Mouse (Mus musculus) megakaryocyte progenitor cell, adult 5-6 weeks (primary cell): ENCODE measurements around the gene Cish. TPM values are rescaled to one million over a fixed set of nuclear protein-coding genes. Genes with fewer than 3 reads are reported as not detected.

ENCODE experiments used
- ATAC-seq: replicated peaks from 2 replicates; pipeline ENCODE4 v1.8.0; 2016; ENCODE audit warnings: mild to moderate bottlenecking, moderate TSS enrichment, inconsistent platforms; ENCODE audit not compliant: poor library complexity
- total RNA-seq, 2 experiments: library from RNA; stranded (forward) in 1 of 2; stranded (reverse) in 1 of 2; fragments of 157-497, 149-512 nt in 1 of 2; fragments of 200-1000 nt in 1 of 2; gene quantifications; 2 replicates each; pipeline versions ENCODE4 v1.2.3 to v1.2.4; 2015 to 2017

The Cish gene
- 0.51 and 0.86 TPM in 2 replicates for total RNA-seq (2015)
- 0.21 and 0.34 TPM in 2 replicates for total RNA-seq (2017)

DNA sequence AAGGTAGTCTGAATTCAATTTTAAA lies at the start of gene Cish:
Gene Cish, plus strand, starts transcription at position 11 of the 25 bp plus-strand sequence.
- no peak for ATAC-seq

GRCm38 (mm10) chr9:107246170-107246569 lies 49.7 kb upstream of the Cish start:
- peak; percentile 80 for ATAC-seq

GRCm38 (mm10) chr9:107249154-107249553 lies 46.7 kb upstream of the Cish start:
- ATAC-seq, result no peak

DNA sequence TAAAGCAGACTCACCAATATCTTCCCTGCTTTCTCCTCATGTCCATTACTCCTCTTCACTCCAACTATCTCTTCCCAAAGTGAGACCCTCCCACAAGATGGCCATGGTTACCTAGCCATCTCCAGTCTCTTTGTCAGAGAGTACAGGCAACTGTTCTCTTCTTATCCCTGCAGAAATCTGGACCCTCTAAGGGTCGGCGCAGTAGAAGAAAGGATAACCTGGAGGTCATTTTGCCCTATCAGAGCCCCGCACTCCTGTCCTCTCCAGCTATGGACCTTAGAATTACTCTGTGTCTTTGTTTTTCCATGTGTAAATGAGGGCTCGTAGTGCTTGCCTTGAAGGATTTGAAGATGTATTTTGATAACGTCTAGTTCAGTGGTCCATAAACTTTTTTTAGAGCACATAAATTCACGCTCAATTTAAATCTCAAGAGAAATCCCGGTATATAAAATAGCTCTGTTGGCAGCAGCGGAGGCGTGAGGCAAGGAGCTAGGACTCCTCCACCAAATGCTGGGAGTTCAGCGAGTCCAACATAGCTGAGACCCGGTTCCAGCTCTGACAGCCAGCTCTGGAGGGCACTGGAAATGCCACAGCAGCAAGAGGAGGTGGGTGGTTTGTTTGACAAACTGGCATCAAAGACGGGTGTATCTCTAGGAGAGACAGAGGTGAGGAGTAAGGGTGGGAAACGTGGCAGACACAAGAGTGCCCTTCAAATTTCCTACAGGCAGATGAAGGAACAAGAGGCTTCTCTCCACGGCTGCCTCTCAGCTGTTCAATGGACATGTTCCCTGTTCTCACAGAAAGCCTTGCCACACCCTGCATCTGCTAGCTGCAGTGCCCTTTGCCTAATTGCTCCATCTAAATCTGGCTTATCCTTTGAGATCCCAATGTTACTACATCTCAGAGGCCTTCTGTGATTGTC lies 45.1 kb upstream of the Cish start:
- no peak for ATAC-seq

DNA sequence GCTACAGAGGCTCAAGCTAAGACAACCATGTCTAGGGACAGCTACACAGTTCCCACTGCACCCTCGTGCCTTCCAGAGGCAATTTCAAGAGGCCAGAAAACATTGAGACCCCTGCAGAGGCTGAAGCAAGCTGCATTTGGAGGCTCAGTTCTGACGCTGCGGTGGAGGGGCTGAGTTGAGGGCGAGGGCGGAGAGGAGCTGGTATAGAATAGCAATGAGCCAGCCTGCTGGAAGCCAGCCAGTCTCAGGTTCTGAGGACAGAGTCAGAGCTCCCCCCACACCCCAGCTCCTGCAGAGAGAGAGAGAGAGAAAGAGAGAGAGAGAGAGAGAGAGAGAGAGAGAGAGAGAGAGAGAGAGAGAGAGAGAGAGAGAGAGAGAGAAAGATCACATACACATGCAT lies 43.7 kb upstream of the Cish start:
- ATAC-seq, result no peak

GRCm38 (mm10) chr9:107254476-107254875 lies 41.4 kb upstream of the Cish start:
- no peak for ATAC-seq

- no peak for ATAC-seq
Observed at GRCm38 (mm10) chr9:107254925-107255324, 40.9 kb upstream of the Cish start.

DNA sequence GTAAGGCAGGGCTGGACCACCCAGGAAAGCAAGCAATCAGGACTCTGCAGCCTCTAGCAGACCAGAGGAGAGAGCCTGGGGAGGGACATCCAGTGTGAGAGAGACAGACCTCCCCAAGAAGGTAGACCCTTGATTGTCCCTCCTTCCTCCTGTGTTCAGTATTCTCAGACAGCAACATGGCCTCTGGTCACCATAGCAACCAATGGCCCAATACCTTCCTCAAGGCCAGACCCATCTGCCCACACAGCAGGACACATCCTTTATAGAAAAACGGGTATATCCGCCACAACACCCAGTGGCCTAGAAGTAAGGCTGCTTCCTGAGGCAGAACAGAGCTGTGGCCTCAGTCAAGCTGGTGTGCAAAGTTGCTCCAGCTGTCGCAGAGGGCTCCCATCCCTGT lies 40.2 kb upstream of the Cish start:
- ATAC-seq, result no peak

GRCm38 (mm10) chr9:107259571-107259970 lies 36.3 kb upstream of the Cish start:
- no peak for ATAC-seq

- no peak for ATAC-seq
Observed at GRCm38 (mm10) chr9:107260429-107260828, 35.4 kb upstream of the Cish start.

- ATAC-seq, result peak; percentile 75
Observed at GRCm38 (mm10) chr9:107260836-107261235, 35.0 kb upstream of the Cish start.

GRCm38 (mm10) chr9:107261792-107262191 lies 34.0 kb upstream of the Cish start:
- ATAC-seq, result no peak

DNA sequence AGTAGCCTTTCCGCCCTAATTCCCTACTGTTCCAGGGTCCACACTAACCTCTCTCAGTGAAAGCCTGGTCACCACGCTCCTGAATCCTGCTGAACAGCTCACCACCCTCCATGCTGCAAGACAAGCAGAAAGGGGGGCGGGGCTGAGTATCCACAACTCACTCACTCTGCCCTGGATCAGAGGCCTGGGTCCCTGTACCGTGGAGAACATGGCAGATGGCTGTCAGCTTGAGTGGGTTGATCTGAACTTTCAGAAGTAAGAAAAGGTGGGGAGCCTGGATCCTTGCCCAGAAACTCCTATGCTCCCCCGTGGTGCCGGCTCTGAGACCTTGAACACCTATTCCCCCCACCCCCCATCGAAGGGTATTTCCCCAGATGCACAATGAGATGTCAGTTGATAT lies 33.5 kb upstream of the Cish start:
- ATAC-seq, result no peak

GRCm38 (mm10) chr9:107263912-107264311 lies 31.9 kb upstream of the Cish start:
- ATAC-seq, result peak; percentile 54

GRCm38 (mm10) chr9:107264731-107265130 lies 31.1 kb upstream of the Cish start:
- ATAC-seq, result no peak

DNA sequence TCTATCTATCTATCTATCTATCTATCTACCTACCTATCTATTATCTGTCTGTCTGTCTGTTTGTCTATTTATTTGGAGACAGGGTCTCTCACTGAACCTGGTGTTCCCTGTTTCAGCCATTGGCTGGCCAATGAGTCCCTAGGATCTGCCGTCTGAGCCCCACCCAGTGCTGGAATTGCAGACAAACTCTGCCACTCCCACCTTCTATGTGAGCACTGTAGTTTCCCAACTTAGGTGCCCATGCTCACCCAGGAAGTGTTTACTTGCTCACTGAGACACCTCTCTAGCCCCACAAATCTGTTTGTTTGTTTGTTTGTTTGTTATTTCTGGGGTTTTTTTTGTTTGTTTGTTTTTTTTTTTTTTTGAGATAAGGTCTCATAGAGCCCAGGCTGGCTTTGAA lies 28.8 kb upstream of the Cish start:
- no peak for ATAC-seq

DNA sequence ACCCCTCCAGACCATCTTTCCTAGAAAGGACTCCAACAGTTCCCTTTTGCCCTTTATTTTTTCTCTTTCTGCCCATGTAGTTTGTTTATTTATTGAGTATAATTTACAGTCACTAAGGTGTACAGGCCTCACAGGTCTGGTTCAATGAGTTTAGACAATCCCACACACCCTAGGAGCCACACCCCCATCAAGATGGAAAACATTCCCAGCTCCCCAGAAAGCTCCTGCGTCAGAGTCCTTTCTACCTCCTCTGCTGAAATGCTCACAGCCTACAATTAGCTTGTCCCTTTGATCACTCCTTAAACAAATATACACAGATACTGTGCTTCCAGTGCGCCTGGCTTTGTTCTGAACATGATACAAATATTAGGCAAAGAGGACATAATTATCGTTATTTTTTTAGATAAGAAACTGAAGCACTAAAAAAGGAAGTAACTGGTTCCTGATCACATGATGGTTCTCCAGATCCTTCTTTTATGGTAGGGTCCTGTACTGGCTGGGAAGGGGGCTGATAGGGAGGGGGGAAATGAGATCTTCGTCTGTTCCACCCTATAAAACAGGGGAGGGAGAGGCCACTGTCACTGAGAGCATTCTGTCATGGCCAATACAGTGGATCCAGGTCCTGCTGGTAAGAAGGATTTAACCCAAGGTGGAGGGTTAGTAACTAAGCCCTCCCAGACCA lies 28.0 kb upstream of the Cish start:
- ATAC-seq, result no peak

DNA sequence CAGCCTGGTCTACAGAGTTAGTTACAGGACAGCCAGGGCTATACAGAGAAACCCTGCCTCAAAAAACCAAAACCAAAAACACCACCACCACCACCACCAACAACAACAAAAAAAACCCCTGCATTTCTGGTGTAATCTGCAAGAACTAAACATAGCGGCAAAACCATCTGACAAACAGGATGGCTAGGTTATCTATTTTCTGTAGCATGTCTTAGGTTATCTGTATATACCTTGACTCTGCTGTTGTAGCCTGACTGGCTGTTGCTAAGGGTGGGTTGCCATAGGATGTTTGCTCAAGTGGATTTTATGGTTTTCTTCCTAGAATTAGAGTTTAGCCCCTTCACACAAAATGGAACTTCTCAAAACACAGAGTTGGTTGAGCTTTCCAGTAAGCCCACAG lies 26.1 kb upstream of the Cish start:
- no peak for ATAC-seq

GRCm38 (mm10) chr9:107271177-107271938 lies 24.5 kb upstream of the Cish start:
- ATAC-seq, result peak; percentile 18; the same call in 1 of the 2 replicates

DNA sequence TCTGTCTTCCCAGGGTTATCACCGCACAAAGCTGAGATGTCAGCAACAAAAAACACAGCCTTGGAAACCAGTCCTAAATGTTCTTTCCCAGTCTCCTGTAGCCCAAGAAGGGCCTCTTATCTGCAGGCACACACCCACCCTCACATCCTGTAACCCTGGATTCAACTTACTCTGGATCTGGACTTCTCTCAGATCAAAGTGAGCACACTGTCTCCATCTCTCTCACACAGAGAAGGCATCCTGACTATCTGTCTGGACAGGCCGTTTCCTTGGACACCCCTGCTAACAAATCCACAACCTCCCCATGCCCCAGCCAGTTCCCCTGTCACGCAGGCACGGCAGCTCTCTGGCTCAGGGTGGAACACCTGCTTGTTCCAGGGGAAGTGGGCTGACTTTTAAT lies 23.5 kb upstream of the Cish start:
- peak; percentile 61 for ATAC-seq

DNA sequence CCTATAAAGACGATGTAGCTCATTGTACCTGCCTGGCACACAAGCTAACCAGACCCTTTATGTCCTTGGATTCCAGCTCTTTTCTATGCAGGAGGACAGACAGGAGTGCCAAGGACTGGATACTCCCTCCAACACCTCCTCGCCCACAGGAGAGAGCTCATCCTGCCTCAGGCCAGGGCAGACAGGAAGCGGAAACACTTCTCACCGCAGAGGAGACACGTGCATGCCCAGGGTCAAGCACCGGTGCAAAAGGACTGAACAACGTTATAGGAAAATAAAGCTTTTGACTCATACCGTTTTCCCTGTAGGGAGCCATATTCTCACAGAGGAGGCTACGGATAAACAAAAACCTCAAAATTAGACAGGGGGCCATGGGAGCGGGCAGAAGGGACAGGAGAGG lies 22.6 kb upstream of the Cish start:
- ATAC-seq, result peak; percentile 52

GRCm38 (mm10) chr9:107274751-107275150 lies 21.1 kb upstream of the Cish start:
- no peak for ATAC-seq
